Comparison of ENCODE assay signal across 10 mouse cellular contexts in genomic region chr17:5352901-5353300, GRCm38 (mm10).
DNase-seq lines count a peak whose midpoint lies in the region; ATAC-seq lines count a peak whose summit lies in the region.
"Had no signal": no experiment of that assay in that cellular context is flagged by ENCODE, and none has a peak within 500 bp of the region (broad histone marks: within the 10 kb centered on the region; RNA-seq: fewer than 3 reads in every experiment).

No protein-coding gene starts in this region.

- H3K27ac ChIP-seq in heart, embryonic 13.5 days (replicated peaks): peak overlapping the region; percentile 45; the same call in 1 of the 2 replicates
- H3K27ac ChIP-seq: embryonic facial prominence, embryonic 13.5 days; liver, embryonic 15.5 days had no signal

- intact Hi-C loops in heart, postnatal 25 days (cut with DNase I): loop anchor here (5.0 kb wide), 1 partner anchor 44 kb away; no protein-coding TSS in a partner anchor

- H3K36me3 ChIP-seq in heart, embryonic 13.5 days: no peaks in the 10 kb centered on the region
- H3K36me3 ChIP-seq: embryonic facial prominence, embryonic 13.5 days; liver, embryonic 15.5 days had no signal

- DNase-seq in heart, adult 11 months: peak; percentile 93
- no peak for DNase-seq in heart, postnatal 25 days (ENCODE audit: low spot score)
- peak; percentile 73 to 75 for DNase-seq in right cerebral cortex, postnatal 10 days (ENCODE audit: low spot score in 2 of 2)
- no peak for DNase-seq in right cerebral cortex, postnatal 25 days
- DNase-seq in layer of hippocampus, postnatal 36 days: peak; percentile 47 to 51
- DNase-seq in natural killer cell, adult 2 months (ENCODE audit: low spot score in 2 of 2): no peak
- no peak for DNase-seq in thymus, postnatal 0 days (ENCODE audit: low spot score)

- no peak overlapping the region for H3K9ac ChIP-seq in heart, embryonic 13.5 days
- H3K9ac ChIP-seq: embryonic facial prominence, embryonic 13.5 days; liver, embryonic 15.5 days had no signal

- WGBS in heart, embryonic 13.5 days: 50% methylated on average over 5 of the region's 5 CpGs

- H3K4me2 ChIP-seq in heart, embryonic 13.5 days: no peak overlapping the region
- H3K4me2 ChIP-seq: embryonic facial prominence, embryonic 13.5 days; liver, embryonic 15.5 days had no signal

- H3K4me1 ChIP-seq in heart, embryonic 13.5 days: peaks cover 12% of the 10 kb centered on the region
- H3K4me1 ChIP-seq: liver, embryonic 15.5 days had no signal

- no peaks in the 10 kb centered on the region for H3K27me3 ChIP-seq in heart, embryonic 13.5 days (replicated peaks)
- H3K27me3 ChIP-seq: embryonic facial prominence, embryonic 13.5 days; liver, embryonic 15.5 days had no signal

- H3K9me3 ChIP-seq in heart, embryonic 13.5 days: no peaks in the 10 kb centered on the region
- H3K9me3 ChIP-seq: embryonic facial prominence, embryonic 13.5 days; liver, embryonic 15.5 days had no signal

- ATAC-seq in heart, embryonic 13.5 days (ENCODE audit: extremely low read depth, insufficient number of reproducible peaks, low FRiP score, low TSS enrichment): peak; percentile 29; the same call in 1 of the 2 replicates

- H3K4me3 ChIP-seq in heart, embryonic 13.5 days: no peak overlapping the region
- H3K4me3 ChIP-seq: embryonic facial prominence, embryonic 13.5 days; liver, embryonic 15.5 days had no signal

Comparison
In these comparisons a context has a peak if more than half of its experiments do, and no peak if none do; other contexts are left out.
1. DNase-seq: peak in heart, adult 11 months (single experiment), right cerebral cortex, postnatal 10 days (2 of 2) and layer of hippocampus, postnatal 36 days (2 of 2); none in heart, postnatal 25 days (single experiment), right cerebral cortex, postnatal 25 days (single experiment), natural killer cell, adult 2 months (0 of 2) and thymus, postnatal 0 days (single experiment).